Mouse (Mus musculus): ENCODE data around the gene Slc39a3. TPM values are rescaled to one million over a fixed set of nuclear protein-coding genes. Genes with fewer than 3 reads are reported as not detected.
"Not testable (repeated sequence)": the region's sequence is repeated elsewhere in the genome, so short reads cannot be mapped to it uniquely, and the experiment has no call there.

Gene Slc39a3
- polyA plus RNA-seq, 1 experiment from 2014 or later, result 14.7 TPM

- H3K36me3 ChIP-seq, result no peaks in the 10 kb centered on the region
- DNase-seq (ENCODE audit: low spot score), result no peak
- peaks cover 19% of the 10 kb centered on the region for H3K4me1 ChIP-seq
- 92% methylated on average over 8 of the region's 8 CpGs for WGBS
- peaks cover 59% of the 10 kb centered on the region for H3K27me3 ChIP-seq (ENCODE audit: low read depth, poor library complexity, severe bottlenecking)
- H3K9me3 ChIP-seq (replicated peaks), result no peaks in the 10 kb centered on the region
- H3K4me3 ChIP-seq, result no peak overlapping the region
- no peak overlapping the region for H3K27ac ChIP-seq
Observed at GRCm38 (mm10) chr10:80996501-80996900, 40.7 kb downstream of the Slc39a3 start.

- no peak overlapping the region for H3K27ac ChIP-seq
- H3K4me3 ChIP-seq, result no peak overlapping the region
- H3K27me3 ChIP-seq (ENCODE audit: low read depth, poor library complexity, severe bottlenecking), result peaks cover 52% of the 10 kb centered on the region
- H3K36me3 ChIP-seq, result no peaks in the 10 kb centered on the region
- H3K4me1 ChIP-seq, result peaks cover 9% of the 10 kb centered on the region
- H3K9me3 ChIP-seq (replicated peaks), result no peaks in the 10 kb centered on the region
- WGBS, result 15% methylated on average over 21 of the region's 21 CpGs
- peak; percentile 86 for DNase-seq (ENCODE audit: low spot score)
Observed at GRCm38 (mm10) chr10:80995091-80995632, 42.1 kb downstream of the Slc39a3 start.

DNA sequence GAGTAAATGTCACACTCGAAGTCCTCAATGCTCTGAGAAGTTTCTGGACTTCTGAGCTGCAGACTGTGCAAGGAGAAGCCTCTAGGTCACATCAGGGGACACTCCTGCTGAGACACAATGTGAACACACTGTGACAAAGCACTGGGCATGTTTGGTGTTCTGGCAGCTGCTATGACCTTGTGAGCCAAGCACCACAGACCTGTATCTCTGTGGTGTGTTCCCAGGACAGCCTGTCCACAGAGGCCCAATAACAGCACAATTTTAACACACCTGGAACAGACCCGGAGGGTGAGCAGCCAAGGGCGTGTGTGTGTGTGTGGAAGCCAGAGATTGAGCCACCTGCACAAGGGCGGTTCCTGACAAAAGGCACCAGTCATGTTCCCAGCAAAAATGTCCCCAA, 42.6 kb downstream of the Slc39a3 start:
- WGBS, result 67% methylated on average over 4 of the region's 4 CpGs
- Histone ChIP-seq H3K9me3 (replicated peaks) (no peaks in the 10 kb centered on the region), H3K4me3 (no peak overlapping the region), H3K27ac (no peak overlapping the region), H3K27me3 (ENCODE audit: low read depth, poor library complexity, severe bottlenecking) (peaks cover 52% of the 10 kb centered on the region), H3K4me1 (peaks cover 4% of the 10 kb centered on the region), H3K36me3 (no peaks in the 10 kb centered on the region)
- no peak for DNase-seq (ENCODE audit: low spot score)

- H3K27me3 ChIP-seq (ENCODE audit: low read depth, poor library complexity, severe bottlenecking), result peaks cover 55% of the 10 kb centered on the region
- no peak for DNase-seq (ENCODE audit: low spot score)
- H3K27ac ChIP-seq, result no peak overlapping the region
- no peaks in the 10 kb centered on the region for H3K9me3 ChIP-seq (replicated peaks)
- 75% methylated on average over 5 of the region's 5 CpGs for WGBS
- no peak overlapping the region for H3K4me3 ChIP-seq
- no peaks in the 10 kb centered on the region for H3K36me3 ChIP-seq
- H3K4me1 ChIP-seq, result no peaks in the 10 kb centered on the region
Observed at GRCm38 (mm10) chr10:80993276-80993675, 44.0 kb downstream of the Slc39a3 start.

GRCm38 (mm10) chr10:80991945-80992344, 45.3 kb downstream of the Slc39a3 start:
- no peak for DNase-seq (ENCODE audit: low spot score)

DNA sequence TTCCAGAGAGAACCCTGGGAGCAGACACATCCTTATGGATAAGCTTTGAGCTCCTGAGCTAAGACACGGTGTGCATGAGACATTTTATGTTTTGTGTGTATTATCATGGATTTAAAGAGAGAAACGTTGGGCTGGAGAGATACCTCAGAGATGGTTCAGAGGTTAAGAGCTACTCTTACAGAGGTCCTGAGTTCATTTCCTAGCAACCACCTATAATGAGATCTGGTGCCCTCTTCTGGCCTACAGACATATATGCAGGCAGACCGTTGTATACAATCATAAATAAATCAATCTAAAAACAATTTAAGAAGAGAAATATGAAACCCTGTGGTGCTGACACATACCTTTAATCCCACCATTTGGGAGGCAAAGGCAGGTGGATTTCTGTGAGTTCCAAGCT, 46.2 kb downstream of the Slc39a3 start:
- no peak for DNase-seq (ENCODE audit: low spot score)
- H3K4me3 ChIP-seq, result no peak overlapping the region
- H3K4me1 ChIP-seq, result peaks cover 5% of the 10 kb centered on the region; the same call in 1 of the 2 replicates
- H3K27me3 ChIP-seq (ENCODE audit: low read depth, poor library complexity, severe bottlenecking), result peaks cover 60% of the 10 kb centered on the region
- no peaks in the 10 kb centered on the region for H3K36me3 ChIP-seq
- H3K27ac ChIP-seq, result no peak overlapping the region
- 8% methylated on average over 3 of the region's 3 CpGs for WGBS
- no peaks in the 10 kb centered on the region for H3K9me3 ChIP-seq (replicated peaks)

More at GRCm38 (mm10) chr10:80991945-80992344, 45.3 kb downstream of the Slc39a3 start:
- no peaks in the 10 kb centered on the region for H3K9me3 ChIP-seq (replicated peaks)
- peaks cover 5% of the 10 kb centered on the region; the same call in 1 of the 2 replicates for H3K4me1 ChIP-seq
- no peaks in the 10 kb centered on the region for H3K36me3 ChIP-seq
- H3K4me3 ChIP-seq, result no peak overlapping the region
- peaks cover 53% of the 10 kb centered on the region for H3K27me3 ChIP-seq (ENCODE audit: low read depth, poor library complexity, severe bottlenecking)
- no peak overlapping the region for H3K27ac ChIP-seq
- WGBS, result 92% methylated on average over 1 of the region's 1 CpGs

DNA sequence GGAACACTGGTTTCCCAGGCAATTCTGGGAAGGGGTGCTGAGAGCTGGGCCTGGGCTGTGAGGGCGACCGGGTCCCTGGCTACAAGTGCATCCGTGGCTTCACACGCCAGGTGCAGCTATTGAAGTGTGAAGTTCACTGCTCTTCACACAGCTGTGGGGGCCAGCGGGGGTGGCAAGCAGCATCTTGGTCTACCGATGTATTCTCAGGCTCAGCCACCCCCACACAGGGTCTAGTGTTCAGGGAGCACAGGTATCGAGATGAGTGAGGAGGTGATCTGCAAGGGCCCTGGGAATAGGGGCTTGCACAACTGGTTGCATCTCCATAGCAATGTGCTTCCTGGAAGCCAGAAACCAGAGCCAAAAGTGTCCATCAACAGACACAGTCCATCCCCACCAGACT, 46.8 kb downstream of the Slc39a3 start:
- H3K27me3 ChIP-seq (ENCODE audit: low read depth, poor library complexity, severe bottlenecking), result peaks cover 66% of the 10 kb centered on the region
- 77% methylated on average over 7 of the region's 7 CpGs for WGBS
- H3K27ac ChIP-seq, result no peak overlapping the region
- DNase-seq (ENCODE audit: low spot score), result no peak
- peaks cover 10% of the 10 kb centered on the region for H3K4me1 ChIP-seq
- no peak overlapping the region for H3K4me3 ChIP-seq
- no peaks in the 10 kb centered on the region for H3K36me3 ChIP-seq
- no peaks in the 10 kb centered on the region for H3K9me3 ChIP-seq (replicated peaks)

- H3K9me3 ChIP-seq (replicated peaks); H3K4me3 ChIP-seq; H3K27ac ChIP-seq; DNase-seq (ENCODE audit: low spot score); H3K36me3 ChIP-seq: not testable (repeated sequence)
- 63% methylated on average over 4 of the region's 4 CpGs for WGBS
- Histone ChIP-seq H3K27me3 (ENCODE audit: low read depth, poor library complexity, severe bottlenecking) (peaks cover 70% of the 10 kb centered on the region), H3K4me1 (peaks cover 15% of the 10 kb centered on the region)
Observed at GRCm38 (mm10) chr10:80989854-80990253, 47.4 kb downstream of the Slc39a3 start.

DNA sequence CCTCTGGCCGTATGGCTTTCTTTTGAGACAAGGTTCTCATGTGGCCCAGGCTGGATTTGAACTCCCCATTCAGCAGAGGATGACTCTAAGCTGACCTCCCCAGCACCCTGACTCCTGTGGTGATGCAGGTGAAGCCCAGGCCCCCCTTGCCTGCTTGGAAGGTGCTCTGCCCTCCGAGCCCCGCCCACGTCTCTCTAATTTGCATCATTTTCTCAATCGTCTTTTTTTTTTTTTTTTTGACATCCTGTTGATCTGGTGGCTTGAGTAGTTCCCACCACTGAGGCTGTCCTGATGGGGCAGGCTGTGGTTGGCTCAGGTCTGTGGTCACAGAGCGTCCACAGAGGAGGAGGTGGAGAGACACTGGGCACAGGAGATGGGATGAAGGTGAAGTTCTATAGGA, 47.8 kb downstream of the Slc39a3 start:
- Histone ChIP-seq H3K4me3 (no peak overlapping the region), H3K27ac (no peak overlapping the region), H3K27me3 (ENCODE audit: low read depth, poor library complexity, severe bottlenecking) (peaks cover 70% of the 10 kb centered on the region), H3K4me1 (peaks cover 15% of the 10 kb centered on the region), H3K36me3 (no peaks in the 10 kb centered on the region), H3K9me3 (replicated peaks) (no peaks in the 10 kb centered on the region)
- 80% methylated on average over 6 of the region's 6 CpGs for WGBS
- DNase-seq (ENCODE audit: low spot score), result no peak

- no peaks in the 10 kb centered on the region for H3K9me3 ChIP-seq (replicated peaks)
- no peak overlapping the region; the same call in 1 of the 2 replicates for H3K4me3 ChIP-seq
- no peaks in the 10 kb centered on the region for H3K36me3 ChIP-seq
- peaks cover 15% of the 10 kb centered on the region for H3K4me1 ChIP-seq
- DNase-seq (ENCODE audit: low spot score), result peak; percentile 95
- peaks cover 64% of the 10 kb centered on the region for H3K27me3 ChIP-seq (ENCODE audit: low read depth, poor library complexity, severe bottlenecking)
- WGBS, result 8% methylated on average over 10 of the region's 10 CpGs
- 0 out of 2 replicates have a peak overlapping the region, but pooled peaks have one; percentile 54 for H3K27ac ChIP-seq
Observed at GRCm38 (mm10) chr10:80987709-80988441, 49.4 kb downstream of the Slc39a3 start.

GRCm38 (mm10) chr10:80986754-80987153, 50.5 kb downstream of the Slc39a3 start:
- 80% methylated on average over 6 of the region's 6 CpGs for WGBS
- no peaks in the 10 kb centered on the region for H3K36me3 ChIP-seq
- H3K9me3 ChIP-seq (replicated peaks), result no peaks in the 10 kb centered on the region
- H3K27me3 ChIP-seq (ENCODE audit: low read depth, poor library complexity, severe bottlenecking), result peaks cover 58% of the 10 kb centered on the region
- H3K27ac ChIP-seq, result no peak overlapping the region
- no peak overlapping the region for H3K4me3 ChIP-seq
- H3K4me1 ChIP-seq, result peaks cover 22% of the 10 kb centered on the region
- DNase-seq (ENCODE audit: low spot score), result no peak

- H3K4me1 ChIP-seq, result peaks cover 22% of the 10 kb centered on the region
- no peak overlapping the region for H3K27ac ChIP-seq
- H3K4me3 ChIP-seq, result peak overlapping the region; percentile 25
- H3K27me3 ChIP-seq (ENCODE audit: low read depth, poor library complexity, severe bottlenecking), result peaks cover 58% of the 10 kb centered on the region
- WGBS, result 40% methylated on average over 13 of the region's 13 CpGs
- no peaks in the 10 kb centered on the region for H3K9me3 ChIP-seq (replicated peaks)
- H3K36me3 ChIP-seq, result no peaks in the 10 kb centered on the region
- no peak for DNase-seq (ENCODE audit: low spot score)
Observed at GRCm38 (mm10) chr10:80985970-80986701, 51.1 kb downstream of the Slc39a3 start.

All from limb, embryonic 10.5 days (tissue).